Mouse (Mus musculus): ENCODE measurements around the gene Hpf1.

The Hpf1 gene

GRCm38 (mm10) chr8:60889843-60890519 lies at the start of gene Hpf1:
Hpf1 (plus strand) TSS chr8:60890418.
- DNase-seq (ENCODE audit: low read depth, low spot score) = peak; percentile 99

- DNase-seq (ENCODE audit: low read depth, low spot score) = peak; percentile 40
These were observed 47.8 kb upstream of the Hpf1 start for GRCm38 (mm10) chr8:60842388-60842787.

GRCm38 (mm10) chr8:60857559-60857958 lies 32.7 kb upstream of the Hpf1 start:
- DNase-seq (ENCODE audit: low read depth, low spot score) = no peak

GRCm38 (mm10) chr8:60858091-60858490 lies 32.1 kb upstream of the Hpf1 start:
- peak; percentile 54 for DNase-seq (ENCODE audit: low read depth, low spot score)

- DNase-seq (ENCODE audit: low read depth, low spot score) = no peak
These were observed 31.2 kb upstream of the Hpf1 start for GRCm38 (mm10) chr8:60858911-60859476.

GRCm38 (mm10) chr8:60859605-60860004 lies 30.6 kb upstream of the Hpf1 start:
- peak; percentile 27 for DNase-seq (ENCODE audit: low read depth, low spot score)

- DNase-seq (ENCODE audit: low read depth, low spot score) = no peak
These were observed 29.5 kb upstream of the Hpf1 start for GRCm38 (mm10) chr8:60860749-60861148.

GRCm38 (mm10) chr8:60861783-60862182 lies 28.4 kb upstream of the Hpf1 start:
- DNase-seq (ENCODE audit: low read depth, low spot score) = no peak

GRCm38 (mm10) chr8:60864875-60865274 lies 25.3 kb upstream of the Hpf1 start:
- DNase-seq (ENCODE audit: low read depth, low spot score) = no peak

GRCm38 (mm10) chr8:60865504-60866114 lies 24.6 kb upstream of the Hpf1 start:
- peak; percentile 75 for DNase-seq (ENCODE audit: low read depth, low spot score)

GRCm38 (mm10) chr8:60867468-60868115 lies 22.6 kb upstream of the Hpf1 start:
- no peak for DNase-seq (ENCODE audit: low read depth, low spot score)

GRCm38 (mm10) chr8:60868236-60868965 lies 21.8 kb upstream of the Hpf1 start:
- no peak for DNase-seq (ENCODE audit: low read depth, low spot score)

- no peak for DNase-seq (ENCODE audit: low read depth, low spot score)
These were observed 20.5 kb upstream of the Hpf1 start for GRCm38 (mm10) chr8:60869761-60870160.

GRCm38 (mm10) chr8:60870231-60871193 lies 19.7 kb upstream of the Hpf1 start:
- peak; percentile 82 for DNase-seq (ENCODE audit: low read depth, low spot score)

- no peak for DNase-seq (ENCODE audit: low read depth, low spot score)
These were observed 11.6 kb upstream of the Hpf1 start for GRCm38 (mm10) chr8:60878617-60879016.

- DNase-seq (ENCODE audit: low read depth, low spot score) = no peak
These were observed 6.6 kb upstream of the Hpf1 start for GRCm38 (mm10) chr8:60883419-60884137.

- no peak for DNase-seq (ENCODE audit: low read depth, low spot score)
These were observed 3.5 kb upstream of the Hpf1 start for GRCm38 (mm10) chr8:60886736-60887135.

- no peak for DNase-seq (ENCODE audit: low read depth, low spot score)
These were observed 931 bp upstream of the Hpf1 start for GRCm38 (mm10) chr8:60889131-60889842.

- no peak for DNase-seq (ENCODE audit: low read depth, low spot score)
These were observed 279 bp downstream of the Hpf1 start for GRCm38 (mm10) chr8:60890520-60890874.
